Mouse (Mus musculus) cortical plate, adult 2 months (tissue): ENCODE measurements around the gene Tspan33.

Experiments used
- CTCF ChIP-seq: fragments of 200-500 bp; IDR thresholded peaks from 2 replicates; pipeline ENCODE4 v1.5.1; 2011; ENCODE audit warnings: mild to moderate bottlenecking, control low read depth, low read length; ENCODE audit not compliant: insufficient read depth; ENCODE audit errors: extremely low read depth
- POLR2A ChIP-seq: fragments of 200-500 bp; IDR thresholded peaks from 2 replicates; pipeline ENCODE4 v1.6.1; 2011; ENCODE audit warnings: mild to moderate bottlenecking, low read length, control low read depth; ENCODE audit not compliant: insufficient read depth; ENCODE audit errors: extremely low read depth

GRCm38 (mm10) chr6:29681853-29682252 lies 12.2 kb upstream of the Tspan33 start:
- no peak for TF ChIP-seq POLR2A
- TF ChIP-seq CTCF: no peak
